Mouse (Mus musculus): ENCODE results near the gene Cadps2. TPM values are rescaled to one million over a fixed set of nuclear protein-coding genes. Genes with fewer than 3 reads are reported as not detected.

Cadps2 gene
- total and polyA plus RNA-seq, 2 experiments from 2014 or later: 7.3 to 23.0 TPM

- Histone ChIP-seq H3K36me3 (ENCODE audit: insufficient read depth, low read length) (no peaks in the 10 kb centered on the region), H3K4me1 (ENCODE audit: insufficient read depth, low read length) (no peaks in the 10 kb centered on the region), H3K27me3 (ENCODE audit: insufficient read depth, low read length) (no peaks in the 10 kb centered on the region), H3K27ac (ENCODE audit: low read depth, low read length) (no peak overlapping the region), H3K4me3 (ENCODE audit: low read depth, low read length) (no peak overlapping the region), H3K9ac (replicated peaks; ENCODE audit: low read length, poor library complexity, severe bottlenecking) (no peak overlapping the region), H3K4me2 (ENCODE audit: low read depth, low read length, poor library complexity, severe bottlenecking) (no peak overlapping the region), H3K9me3 (ENCODE audit: low read length) (no peaks in the 10 kb centered on the region)
- ATAC-seq (ENCODE audit: low FRiP score): no peak
- no peak for DNase-seq (ENCODE audit: low spot score)
- WGBS: 36% methylated on average over 1 of the region's 1 CpGs
- TF ChIP-seq CTCF (IDR thresholded peaks at IDR 0.05): no peak
Observed at GRCm38 (mm10) chr6:23549874-23550273, 289.3 kb downstream of the Cadps2 start.

GRCm38 (mm10) chr6:23523710-23524109 lies 315.5 kb downstream of the Cadps2 start:
- Histone ChIP-seq H3K9ac (replicated peaks; ENCODE audit: low read length, poor library complexity, severe bottlenecking) (no peak overlapping the region), H3K27ac (ENCODE audit: low read depth, low read length) (no peak overlapping the region), H3K9me3 (ENCODE audit: low read length) (no peaks in the 10 kb centered on the region), H3K27me3 (ENCODE audit: insufficient read depth, low read length) (no peaks in the 10 kb centered on the region), H3K4me3 (ENCODE audit: low read depth, low read length) (no peak overlapping the region), H3K4me1 (ENCODE audit: insufficient read depth, low read length) (no peaks in the 10 kb centered on the region), H3K36me3 (ENCODE audit: insufficient read depth, low read length) (no peaks in the 10 kb centered on the region), H3K4me2 (ENCODE audit: low read depth, low read length, poor library complexity, severe bottlenecking) (no peak overlapping the region)
- DNase-seq (ENCODE audit: low spot score): no peak
- no peak for TF ChIP-seq CTCF (IDR thresholded peaks at IDR 0.05)
- 95% methylated on average over 2 of the region's 2 CpGs for WGBS
- ATAC-seq (ENCODE audit: low FRiP score): no peak

DNA sequence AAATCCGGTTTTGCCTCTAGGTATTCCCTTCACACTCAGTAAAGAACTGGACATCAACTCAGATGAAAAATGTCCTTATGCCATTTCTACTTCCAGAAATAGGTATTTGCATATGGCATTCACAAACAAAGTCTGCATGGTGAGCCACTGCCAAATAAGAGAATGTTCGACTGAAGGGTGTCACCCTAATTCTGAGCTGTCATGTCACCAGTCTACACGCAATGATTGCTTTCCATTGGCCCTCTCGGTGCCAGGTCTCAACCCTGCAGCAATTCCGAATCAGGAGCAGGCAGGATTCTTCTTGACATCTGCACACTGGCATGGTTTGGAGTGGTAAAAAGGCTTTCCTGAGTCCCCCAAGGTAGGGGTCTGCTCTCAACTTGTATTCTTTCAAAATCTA lies 316.7 kb downstream of the Cadps2 start:
- H3K36me3 ChIP-seq (ENCODE audit: insufficient read depth, low read length): no peaks in the 10 kb centered on the region
- H3K27ac ChIP-seq (ENCODE audit: low read depth, low read length): no peak overlapping the region
- H3K9me3 ChIP-seq (ENCODE audit: low read length): no peaks in the 10 kb centered on the region
- ATAC-seq (ENCODE audit: low FRiP score) (no peak), DNase-seq (ENCODE audit: low spot score) (no peak)
- no peaks in the 10 kb centered on the region for H3K4me1 ChIP-seq (ENCODE audit: insufficient read depth, low read length)
- no peak for TF ChIP-seq CTCF (IDR thresholded peaks at IDR 0.05)
- H3K9ac ChIP-seq (replicated peaks; ENCODE audit: low read length, poor library complexity, severe bottlenecking): no peak overlapping the region
- H3K4me3 ChIP-seq (ENCODE audit: low read depth, low read length): no peak overlapping the region
- WGBS: 94% methylated on average over 5 of the region's 5 CpGs
- H3K4me2 ChIP-seq (ENCODE audit: low read depth, low read length, poor library complexity, severe bottlenecking): no peak overlapping the region
- no peaks in the 10 kb centered on the region for H3K27me3 ChIP-seq (ENCODE audit: insufficient read depth, low read length)

- no peak for TF ChIP-seq CTCF (IDR thresholded peaks at IDR 0.05)
- 56% methylated on average over 5 of the region's 5 CpGs for WGBS
- no peak overlapping the region for H3K9ac ChIP-seq (replicated peaks; ENCODE audit: low read length, poor library complexity, severe bottlenecking)
- no peak for ATAC-seq (ENCODE audit: low FRiP score)
- H3K27ac ChIP-seq (ENCODE audit: low read depth, low read length): no peak overlapping the region
- H3K4me2 ChIP-seq (ENCODE audit: low read depth, low read length, poor library complexity, severe bottlenecking): no peak overlapping the region
- no peaks in the 10 kb centered on the region for H3K4me1 ChIP-seq (ENCODE audit: insufficient read depth, low read length)
- no peaks in the 10 kb centered on the region for H3K27me3 ChIP-seq (ENCODE audit: insufficient read depth, low read length)
- H3K36me3 ChIP-seq (ENCODE audit: insufficient read depth, low read length): no peaks in the 10 kb centered on the region
- H3K4me3 ChIP-seq (ENCODE audit: low read depth, low read length): no peak overlapping the region
- DNase-seq (ENCODE audit: low spot score): no peak
- no peaks in the 10 kb centered on the region for H3K9me3 ChIP-seq (ENCODE audit: low read length)
Observed at GRCm38 (mm10) chr6:23498611-23499010, 340.6 kb downstream of the Cadps2 start.

DNA sequence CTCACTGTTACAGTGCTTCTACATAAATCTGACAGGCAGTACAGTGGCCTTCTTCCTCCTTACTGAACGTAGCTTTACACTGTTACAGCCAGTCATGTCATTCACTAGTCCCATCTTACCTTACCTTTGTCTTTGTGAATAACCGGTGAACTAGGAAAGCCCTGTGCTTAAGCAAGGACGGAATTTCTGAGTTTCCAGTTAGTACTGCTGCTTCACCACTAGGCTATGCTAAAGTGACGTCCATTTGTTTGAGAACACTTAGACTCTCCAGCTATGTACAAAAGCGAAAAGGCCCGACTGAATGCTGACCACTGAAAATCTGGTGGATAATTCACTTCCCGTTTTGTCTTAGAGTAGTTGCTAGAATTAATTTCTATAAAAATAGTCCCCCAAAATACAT lies 347.4 kb downstream of the Cadps2 start:
- no peaks in the 10 kb centered on the region for H3K9me3 ChIP-seq (ENCODE audit: low read length)
- H3K27ac ChIP-seq (ENCODE audit: low read depth, low read length): no peak overlapping the region
- H3K27me3 ChIP-seq (ENCODE audit: insufficient read depth, low read length): no peaks in the 10 kb centered on the region
- H3K4me3 ChIP-seq (ENCODE audit: low read depth, low read length): no peak overlapping the region
- peak; percentile 88 for ATAC-seq (ENCODE audit: low FRiP score)
- H3K4me2 ChIP-seq (ENCODE audit: low read depth, low read length, poor library complexity, severe bottlenecking): no peak overlapping the region
- WGBS: 23% methylated on average over 7 of the region's 7 CpGs
- no peak overlapping the region for H3K9ac ChIP-seq (replicated peaks; ENCODE audit: low read length, poor library complexity, severe bottlenecking)
- no peaks in the 10 kb centered on the region for H3K4me1 ChIP-seq (ENCODE audit: insufficient read depth, low read length)
- peak; percentile 83 for DNase-seq (ENCODE audit: low spot score)
- no peaks in the 10 kb centered on the region for H3K36me3 ChIP-seq (ENCODE audit: insufficient read depth, low read length)
- peak; percentile 96 for TF ChIP-seq CTCF (IDR thresholded peaks at IDR 0.05)

DNA sequence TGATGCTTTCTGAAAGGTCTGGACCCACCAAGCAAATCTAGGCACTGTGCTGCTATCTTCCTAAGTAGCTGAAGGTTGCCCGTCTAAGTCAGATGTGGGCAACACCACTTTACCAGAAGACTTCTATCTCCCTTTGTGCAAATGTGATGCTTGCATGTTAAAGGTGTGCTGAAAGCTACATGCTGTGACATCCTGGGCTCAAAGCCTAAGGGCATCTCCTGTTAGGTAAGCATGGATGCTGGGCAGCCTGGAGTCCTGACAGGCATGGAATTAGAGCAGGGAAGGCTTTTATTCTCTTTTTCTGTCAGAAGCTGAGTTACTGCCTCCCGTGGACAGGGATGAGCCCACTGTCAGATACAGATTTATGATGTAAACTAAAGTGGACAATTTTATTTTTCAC lies 348.8 kb downstream of the Cadps2 start:
- no peak overlapping the region for H3K4me3 ChIP-seq (ENCODE audit: low read depth, low read length)
- H3K4me2 ChIP-seq (ENCODE audit: low read depth, low read length, poor library complexity, severe bottlenecking): no peak overlapping the region
- no peak for TF ChIP-seq CTCF (IDR thresholded peaks at IDR 0.05)
- H3K27me3 ChIP-seq (ENCODE audit: insufficient read depth, low read length): no peaks in the 10 kb centered on the region
- DNase-seq (ENCODE audit: low spot score) (no peak), ATAC-seq (ENCODE audit: low FRiP score) (no peak)
- no peak overlapping the region for H3K27ac ChIP-seq (ENCODE audit: low read depth, low read length)
- no peaks in the 10 kb centered on the region for H3K4me1 ChIP-seq (ENCODE audit: insufficient read depth, low read length)
- H3K9me3 ChIP-seq (ENCODE audit: low read length): no peaks in the 10 kb centered on the region
- 79% methylated on average over 2 of the region's 2 CpGs for WGBS
- no peak overlapping the region for H3K9ac ChIP-seq (replicated peaks; ENCODE audit: low read length, poor library complexity, severe bottlenecking)
- no peaks in the 10 kb centered on the region for H3K36me3 ChIP-seq (ENCODE audit: insufficient read depth, low read length)

All from midbrain, postnatal 0 days (tissue).